Mouse (Mus musculus) adrenal gland, postnatal 10 days (tissue): ENCODE data around the gene Hist1h1t. TPM values are rescaled to one million over a fixed set of nuclear protein-coding genes. Genes with fewer than 3 reads are reported as not detected.
"Not testable (repeated sequence)": the region's sequence is repeated elsewhere in the genome, so short reads cannot be mapped to it uniquely, and the experiment has no call there.

ENCODE experiments used
- DNase-seq: peaks from one replicate; pipeline ENCODE4 v3.0.0; 2021; ENCODE audit warnings: mixed read lengths
- long read RNA-seq, 2 experiments: library from polyadenylated mRNA; stranded (forward); transcript quantifications; one replicate each; pipeline ENCODE4 v2.0.0; 2021
- total RNA-seq, 2 experiments: library from RNA; stranded (reverse); gene quantifications; 2 replicates each; pipeline ENCODE4 v1.2.3; 2021

Hist1h1t gene
- total RNA-seq = under 1 TPM; 0.69 to 0.88 TPM
- long read RNA-seq, experiment 1 = 0 reads
- long read RNA-seq, experiment 2 = 0 reads

GRCm38 (mm10) chr13:23695514-23695913, at the start of gene Hist1h1t:
Gene Hist1h1t, plus strand, starts transcription at chr13:23695814.
- no peak for DNase-seq

- no peak for DNase-seq
Measured at GRCm38 (mm10) chr13:23659636-23660366, 35.8 kb upstream of the Hist1h1t start.

- no peak for DNase-seq
Measured at GRCm38 (mm10) chr13:23662536-23662935, 33.1 kb upstream of the Hist1h1t start.

GRCm38 (mm10) chr13:23681990-23682582, 13.5 kb upstream of the Hist1h1t start:
- DNase-seq = no peak

- DNase-seq = no peak
Measured at GRCm38 (mm10) chr13:23682623-23682946, 13.0 kb upstream of the Hist1h1t start.

- not testable (repeated sequence) for DNase-seq
Measured at GRCm38 (mm10) chr13:23682947-23683754, 12.5 kb upstream of the Hist1h1t start.

GRCm38 (mm10) chr13:23683755-23684281, 11.8 kb upstream of the Hist1h1t start, which contains the start of the genes Hist1h2ac and Hist1h2bc:
Gene Hist1h2ac, minus strand, starts transcription at chr13:23683948.
Gene Hist1h2bc, plus strand, starts transcription at chr13:23684199.
- peak; percentile 86 for DNase-seq

- peak; percentile 65 for DNase-seq
Measured at GRCm38 (mm10) chr13:23684295-23684945, 11.2 kb upstream of the Hist1h1t start.

- peak; percentile 35 for DNase-seq
Measured at GRCm38 (mm10) chr13:23685121-23685861, 10.3 kb upstream of the Hist1h1t start.

GRCm38 (mm10) chr13:23685966-23686365, 9.6 kb upstream of the Hist1h1t start:
- no peak for DNase-seq

GRCm38 (mm10) chr13:23687181-23687580, 8.4 kb upstream of the Hist1h1t start:
- no peak for DNase-seq

- DNase-seq = no peak
Measured at GRCm38 (mm10) chr13:23687907-23688306, 7.7 kb upstream of the Hist1h1t start.

- DNase-seq = no peak
Measured at GRCm38 (mm10) chr13:23688956-23689355, 6.7 kb upstream of the Hist1h1t start.

- no peak for DNase-seq
Measured at GRCm38 (mm10) chr13:23689459-23689858, 6.2 kb upstream of the Hist1h1t start.

GRCm38 (mm10) chr13:23693856-23694440, 1.7 kb upstream of the Hist1h1t start:
- no peak for DNase-seq

GRCm38 (mm10) chr13:23694956-23695355, 658 bp upstream of the Hist1h1t start:
- DNase-seq = no peak

GRCm38 (mm10) chr13:23696061-23696474, 454 bp downstream of the Hist1h1t start:
- peak; percentile 44 for DNase-seq

- peak; percentile 68 for DNase-seq
Measured at GRCm38 (mm10) chr13:23697491-23698299, 2.1 kb downstream of the Hist1h1t start.

- peak; percentile 99 for DNase-seq
Measured at GRCm38 (mm10) chr13:23698300-23698693, 2.7 kb downstream of the Hist1h1t start, which contains the start of gene Hist1h4c. Gene Hist1h4c, minus strand, starts transcription at chr13:23698454.

- no peak for DNase-seq
Measured at GRCm38 (mm10) chr13:23698996-23699395, 3.4 kb downstream of the Hist1h1t start.
